Mouse (Mus musculus) stomach, embryonic 15.5 days (tissue): ENCODE measurements at regions not wholly inside any gene's neighbourhood (a gene's known extent, or its start where the extent isn't known, plus 50 kb on each side); places are given as distances from the start of the nearest gene placed in this dataset.

Source experiments
- ATAC-seq: fragments of 200-750 bp; cut with Nextera tagmentation; 2 replicates; pipeline ENCODE4 v1.8.0; 2017; ENCODE audit warnings: low read depth, moderate number of reproducible peaks, moderate TSS enrichment; ENCODE audit not compliant: insufficient read depth, low FRiP score
- H3K27ac ChIP-seq: fragments of 300-500 bp; sonication (generic); 2 replicates; pipeline ENCODE4 v1.5.1; 2015; ENCODE audit warnings: mild to moderate bottlenecking, inconsistent platforms
- H3K27me3 ChIP-seq: fragments of 300-500 bp; sonication (generic); replicated peaks from 2 replicates; pipeline ENCODE4 v1.6.1; 2015; ENCODE audit warnings: inconsistent platforms
- H3K36me3 ChIP-seq: fragments of 300-500 bp; sonication (generic); 2 replicates; pipeline ENCODE4 v1.6.1; 2015; ENCODE audit warnings: inconsistent platforms
- H3K4me1 ChIP-seq: fragments of 300-500 bp; sonication (generic); 2 replicates; pipeline ENCODE4 v1.6.1; 2015; ENCODE audit warnings: inconsistent platforms
- H3K4me2 ChIP-seq: fragments of 300-500 bp; sonication (generic); 2 replicates; pipeline ENCODE4 v1.6.1; 2015; ENCODE audit warnings: mild to moderate bottlenecking, inconsistent platforms
- H3K4me3 ChIP-seq: fragments of 300-500 bp; sonication (generic); replicated peaks from 2 replicates; pipeline ENCODE4 v1.5.1; 2015; ENCODE audit warnings: inconsistent platforms
- H3K9ac ChIP-seq: fragments of 300-500 bp; sonication (generic); 2 replicates; pipeline ENCODE4 v1.6.1; 2015; ENCODE audit warnings: inconsistent platforms
- H3K9me3 ChIP-seq: fragments of 300-500 bp; sonication (generic); 2 replicates; pipeline ENCODE4 v1.6.1; 2016; ENCODE audit warnings: inconsistent platforms
- WGBS: fragments of 180-500 bp; shearing (Covaris S2); methylation state at CpG from one replicate; pipeline ENCODE4 v1.1.7; 2015; 5-methylcytosine and 5-hydroxymethylcytosine counted together

DNA sequence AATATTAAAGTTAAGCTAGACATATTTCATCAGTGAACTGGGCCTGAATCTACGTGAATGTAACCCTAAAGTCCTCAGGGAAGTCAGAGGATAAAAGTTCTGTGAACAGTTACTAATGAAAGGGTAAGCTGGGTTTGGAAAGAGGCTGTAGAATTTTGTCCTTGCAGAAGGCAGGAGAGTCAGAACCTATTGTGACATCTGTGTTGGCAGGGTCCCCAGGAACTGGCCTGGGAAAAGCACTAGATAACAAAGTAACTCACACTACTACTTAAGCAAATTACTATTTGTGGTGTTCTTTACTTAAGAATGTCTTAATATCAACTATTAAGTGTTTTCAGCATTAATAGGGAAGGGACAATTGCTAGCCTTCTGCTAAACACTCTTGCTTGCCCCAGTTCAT, 320.5 kb downstream of the Fam198b start:
- ATAC-seq: no peak
- H3K36me3 ChIP-seq: no peaks in the 10 kb centered on the region
- H3K4me2 ChIP-seq: no peak overlapping the region
- WGBS: 78% methylated on average over 1 of the region's 1 CpGs
- H3K4me1 ChIP-seq: no peaks in the 10 kb centered on the region
- no peaks in the 10 kb centered on the region for H3K9me3 ChIP-seq
- no peaks in the 10 kb centered on the region for H3K27me3 ChIP-seq
- no peak overlapping the region for H3K9ac ChIP-seq
- no peak overlapping the region for H3K4me3 ChIP-seq
- H3K27ac ChIP-seq: no peak overlapping the region

- no peak for ATAC-seq
- Histone ChIP-seq H3K27me3 (no peaks in the 10 kb centered on the region), H3K9me3 (no peaks in the 10 kb centered on the region), H3K4me2 (no peak overlapping the region), H3K27ac (no peak overlapping the region), H3K4me1 (no peaks in the 10 kb centered on the region), H3K9ac (no peak overlapping the region), H3K36me3 (no peaks in the 10 kb centered on the region), H3K4me3 (no peak overlapping the region)
- 71% methylated on average over 6 of the region's 6 CpGs for WGBS
Measured at GRCm38 (mm10) chr3:80205351-80205750, 321.0 kb downstream of the Fam198b start.

DNA sequence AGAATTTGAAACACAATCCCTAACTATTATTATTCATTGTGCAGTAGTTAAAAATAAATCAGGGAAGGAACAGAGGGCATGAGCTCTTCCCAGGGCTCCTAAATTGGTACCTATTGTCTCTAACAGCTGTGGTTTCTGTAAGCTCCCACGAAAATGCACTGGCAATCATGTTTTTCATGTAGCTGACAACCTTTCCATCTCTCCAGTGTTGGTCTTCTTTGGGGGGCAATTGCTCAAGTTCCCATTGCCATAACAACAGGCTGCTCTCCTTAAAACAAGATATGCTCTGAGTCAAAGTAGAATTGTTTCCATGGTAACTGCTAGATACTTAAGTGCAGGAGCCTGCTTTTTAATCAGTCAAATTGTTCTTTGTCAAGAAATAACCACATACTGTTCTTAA, 322.7 kb downstream of the Fam198b start:
- Histone ChIP-seq H3K4me2 (no peak overlapping the region), H3K9me3 (no peaks in the 10 kb centered on the region), H3K27ac (no peak overlapping the region), H3K36me3 (no peaks in the 10 kb centered on the region), H3K27me3 (no peaks in the 10 kb centered on the region), H3K9ac (no peak overlapping the region), H3K4me1 (no peaks in the 10 kb centered on the region), H3K4me3 (no peak overlapping the region)
- no peak for ATAC-seq
- WGBS: 38% methylated on average over 1 of the region's 1 CpGs

DNA sequence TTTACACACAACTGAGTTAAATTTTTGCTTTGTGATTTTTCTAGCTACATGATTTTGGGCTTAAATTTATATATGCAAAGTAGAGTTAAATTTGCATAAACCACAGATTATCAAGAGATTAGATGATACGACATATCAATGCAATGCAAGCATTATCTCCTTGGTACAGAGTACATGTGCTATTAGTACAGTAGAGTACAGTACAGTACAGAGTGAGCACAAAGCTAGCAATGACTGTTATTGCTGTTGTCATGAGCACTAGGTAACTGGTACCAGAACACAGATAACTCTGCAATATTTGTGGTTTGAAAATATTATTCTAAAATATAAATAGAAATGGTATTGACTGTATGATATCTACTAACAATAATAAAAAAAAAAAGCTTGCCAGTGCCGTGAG, 323.7 kb downstream of the Fam198b start:
- Histone ChIP-seq H3K27me3 (no peaks in the 10 kb centered on the region), H3K4me1 (no peaks in the 10 kb centered on the region), H3K4me3 (no peak overlapping the region), H3K4me2 (no peak overlapping the region), H3K36me3 (no peaks in the 10 kb centered on the region), H3K9ac (no peak overlapping the region), H3K27ac (no peak overlapping the region), H3K9me3 (no peaks in the 10 kb centered on the region)
- ATAC-seq: no peak
- 80% methylated on average over 2 of the region's 2 CpGs for WGBS

DNA sequence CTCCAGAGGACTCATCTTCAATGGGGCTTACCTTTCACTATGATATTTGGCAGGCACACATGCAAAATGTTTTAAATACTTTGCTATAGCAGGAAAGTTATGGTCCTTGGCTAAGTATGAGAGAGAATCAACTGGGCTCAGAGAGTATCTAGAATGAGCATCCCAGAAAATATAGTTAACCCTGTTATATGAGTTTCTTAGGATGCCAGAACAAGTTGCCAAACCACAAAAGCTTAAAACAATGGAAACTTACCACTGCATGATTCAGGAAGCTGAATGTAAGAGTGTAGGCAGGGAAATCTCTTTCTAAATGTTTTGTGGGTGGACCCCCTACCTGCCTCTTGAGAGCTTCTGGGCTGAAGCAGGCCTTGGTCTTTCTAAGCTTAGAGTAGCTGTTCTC, 325.3 kb downstream of the Fam198b start:
- H3K4me3 ChIP-seq: no peak overlapping the region
- no peaks in the 10 kb centered on the region for H3K27me3 ChIP-seq
- ATAC-seq: no peak
- H3K9ac ChIP-seq: no peak overlapping the region
- no peak overlapping the region for H3K27ac ChIP-seq
- no peak overlapping the region for H3K4me2 ChIP-seq
- no peaks in the 10 kb centered on the region for H3K9me3 ChIP-seq
- H3K36me3 ChIP-seq: no peaks in the 10 kb centered on the region
- no peaks in the 10 kb centered on the region for H3K4me1 ChIP-seq

DNA sequence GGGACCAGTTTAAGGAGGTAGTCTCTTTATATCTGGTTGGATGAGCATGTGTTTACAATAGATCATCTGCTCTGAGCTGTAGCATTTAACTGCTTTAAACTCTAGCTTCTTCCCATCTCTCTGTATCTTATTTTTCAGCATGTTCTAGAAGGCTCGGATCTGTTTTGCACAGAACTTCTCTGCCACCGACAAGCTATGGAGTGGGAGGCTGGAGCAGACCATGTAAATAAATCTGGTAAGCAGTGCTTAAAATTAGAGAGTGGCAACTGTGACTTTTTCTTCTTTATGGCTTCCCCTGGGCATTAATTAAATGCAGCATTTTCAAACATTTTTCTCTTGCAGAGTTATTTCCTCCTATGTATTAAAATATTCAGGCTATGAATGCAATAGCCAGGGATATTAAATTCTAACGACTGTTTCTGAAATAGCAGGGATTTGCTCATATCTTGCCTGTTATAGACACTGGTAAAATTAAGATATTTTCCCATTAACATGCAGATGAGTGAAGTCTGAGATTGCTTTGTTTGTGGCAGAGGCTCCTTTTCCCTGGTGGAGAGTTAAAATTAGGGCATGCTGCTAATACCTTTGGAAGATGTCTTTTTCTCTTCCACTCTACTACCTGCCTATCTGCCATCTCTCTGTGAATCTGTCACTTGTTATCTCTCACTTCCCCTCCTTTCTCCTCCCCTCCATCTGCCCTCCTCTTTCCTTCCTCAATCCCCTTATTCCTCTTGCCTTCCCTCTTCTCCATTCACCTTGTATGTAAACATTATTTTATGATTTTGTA, 327.2 kb downstream of the Fam198b start:
- H3K4me3 ChIP-seq: no peak overlapping the region
- H3K4me2 ChIP-seq: no peak overlapping the region
- no peaks in the 10 kb centered on the region for H3K27me3 ChIP-seq
- H3K9me3 ChIP-seq: no peaks in the 10 kb centered on the region
- H3K9ac ChIP-seq: no peak overlapping the region
- no peaks in the 10 kb centered on the region for H3K4me1 ChIP-seq
- no peaks in the 10 kb centered on the region for H3K36me3 ChIP-seq
- 45% methylated on average over 3 of the region's 3 CpGs for WGBS
- H3K27ac ChIP-seq: no peak overlapping the region
- ATAC-seq: no peak

DNA sequence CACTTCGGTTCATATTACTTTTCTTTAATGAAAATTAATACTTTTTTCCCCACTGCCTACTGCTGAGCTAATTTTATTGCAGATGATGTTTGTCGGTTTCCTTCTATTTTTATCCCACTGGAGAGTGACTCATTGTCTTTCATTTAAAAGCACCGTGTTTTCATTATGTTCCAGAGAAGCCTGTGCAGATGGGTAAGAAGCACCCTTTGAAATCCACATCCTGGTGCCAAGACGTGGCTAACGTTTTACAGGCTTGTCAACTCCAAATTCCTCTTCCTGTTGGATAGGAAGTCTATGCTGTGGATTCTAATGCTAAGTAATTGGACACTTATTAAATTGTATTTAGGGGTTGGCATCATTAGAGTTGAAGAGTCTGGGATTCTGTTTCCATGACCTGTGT, 364.3 kb downstream of the Fam198b start:
- Histone ChIP-seq H3K9ac (no peak overlapping the region), H3K9me3 (no peaks in the 10 kb centered on the region), H3K36me3 (no peaks in the 10 kb centered on the region), H3K4me2 (no peak overlapping the region), H3K27ac (no peak overlapping the region), H3K27me3 (no peaks in the 10 kb centered on the region), H3K4me3 (no peak overlapping the region), H3K4me1 (no peaks in the 10 kb centered on the region)
- ATAC-seq: no peak
- 50% methylated on average over 5 of the region's 5 CpGs for WGBS

DNA sequence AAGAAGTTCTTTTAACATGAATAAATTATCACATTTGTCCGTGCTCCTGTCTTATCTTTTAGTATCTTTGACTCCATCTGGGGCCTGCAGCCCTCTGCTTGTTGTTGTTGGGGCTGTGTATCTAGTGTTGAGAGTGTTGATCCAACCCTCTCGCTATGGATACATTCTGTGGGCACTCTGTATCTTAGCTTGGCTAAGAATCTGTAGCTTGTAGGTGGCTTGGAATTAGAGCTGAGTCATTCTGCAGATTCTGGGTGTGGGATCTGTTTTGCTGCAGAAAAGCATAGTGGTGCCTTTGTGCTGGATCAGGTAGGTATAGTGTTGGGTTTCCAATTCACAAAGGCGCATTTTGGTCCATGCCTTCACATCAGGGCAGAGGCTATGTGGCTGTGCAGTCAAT, 365.6 kb downstream of the Fam198b start:
- Histone ChIP-seq H3K4me1 (no peaks in the 10 kb centered on the region), H3K4me2 (no peak overlapping the region), H3K9ac (no peak overlapping the region), H3K4me3 (no peak overlapping the region), H3K9me3 (no peaks in the 10 kb centered on the region), H3K27me3 (no peaks in the 10 kb centered on the region), H3K27ac (no peak overlapping the region), H3K36me3 (no peaks in the 10 kb centered on the region)
- 66% methylated on average over 3 of the region's 3 CpGs for WGBS
- no peak for ATAC-seq

- ATAC-seq: no peak
- no peak overlapping the region for H3K4me2 ChIP-seq
- H3K9me3 ChIP-seq: no peaks in the 10 kb centered on the region
- H3K4me1 ChIP-seq: no peaks in the 10 kb centered on the region
- H3K4me3 ChIP-seq: no peak overlapping the region
- H3K36me3 ChIP-seq: no peaks in the 10 kb centered on the region
- no peaks in the 10 kb centered on the region for H3K27me3 ChIP-seq
- H3K27ac ChIP-seq: no peak overlapping the region
- WGBS: 79% methylated on average over 3 of the region's 3 CpGs
- no peak overlapping the region for H3K9ac ChIP-seq
Measured at GRCm38 (mm10) chr3:80255304-80255703, 371.0 kb downstream of the Fam198b start.

DNA sequence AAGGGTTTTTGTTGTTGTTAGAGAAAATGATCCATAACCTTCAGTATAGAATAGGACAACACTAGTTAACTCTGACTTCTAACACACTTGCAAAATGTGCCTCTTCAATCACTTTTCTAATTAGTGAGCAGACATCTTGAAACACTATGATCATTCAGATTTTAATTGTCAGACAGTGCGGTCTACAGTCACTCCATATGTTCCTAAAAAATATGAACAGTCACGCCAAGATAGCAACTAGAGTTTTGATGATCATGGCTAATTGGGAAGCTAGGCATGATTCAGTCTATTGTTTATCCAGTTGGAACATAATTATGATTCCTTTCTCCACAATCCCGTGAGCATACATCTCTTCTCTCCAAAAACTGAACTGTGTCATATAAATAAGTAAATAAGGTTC, 372.1 kb downstream of the Fam198b start:
- no peak overlapping the region for H3K4me3 ChIP-seq
- no peaks in the 10 kb centered on the region for H3K36me3 ChIP-seq
- ATAC-seq: no peak
- WGBS: 79% methylated on average over 3 of the region's 3 CpGs
- H3K4me1 ChIP-seq: no peaks in the 10 kb centered on the region
- no peaks in the 10 kb centered on the region for H3K9me3 ChIP-seq
- H3K27me3 ChIP-seq: no peaks in the 10 kb centered on the region
- no peak overlapping the region for H3K9ac ChIP-seq
- H3K4me2 ChIP-seq: no peak overlapping the region
- H3K27ac ChIP-seq: no peak overlapping the region

DNA sequence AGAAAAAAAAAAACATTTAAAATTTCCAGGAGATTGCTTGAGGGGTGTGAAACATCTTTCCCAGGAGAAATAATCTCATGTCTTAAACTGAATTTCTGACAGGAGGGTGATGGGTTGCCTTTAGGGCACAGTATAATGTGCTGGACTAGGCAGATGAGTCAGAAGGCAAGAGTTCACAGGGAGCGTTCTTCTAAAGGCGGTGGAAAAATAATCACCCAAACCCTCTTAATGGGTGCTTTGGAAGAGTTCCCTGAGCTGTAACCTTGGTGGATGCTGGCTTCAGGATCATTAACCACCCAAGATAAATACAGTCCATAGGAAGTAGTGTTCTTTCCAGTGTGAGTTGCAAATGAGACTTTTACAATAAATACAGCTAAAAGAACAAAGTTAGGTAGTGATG, 378.8 kb downstream of the Fam198b start:
- H3K4me2 ChIP-seq: no peak overlapping the region
- no peaks in the 10 kb centered on the region for H3K27me3 ChIP-seq
- no peak for ATAC-seq
- 49% methylated on average over 2 of the region's 2 CpGs for WGBS
- no peak overlapping the region for H3K27ac ChIP-seq
- H3K9me3 ChIP-seq: no peaks in the 10 kb centered on the region
- H3K36me3 ChIP-seq: no peaks in the 10 kb centered on the region
- H3K4me3 ChIP-seq: no peak overlapping the region
- no peaks in the 10 kb centered on the region for H3K4me1 ChIP-seq
- no peak overlapping the region for H3K9ac ChIP-seq

GRCm38 (mm10) chr3:80284656-80285055, 400.3 kb downstream of the Fam198b start:
- WGBS: 68% methylated on average over 1 of the region's 1 CpGs
- H3K9me3 ChIP-seq: no peaks in the 10 kb centered on the region
- ATAC-seq: no peak
- H3K4me1 ChIP-seq: no peaks in the 10 kb centered on the region
- no peak overlapping the region for H3K4me2 ChIP-seq
- no peak overlapping the region for H3K9ac ChIP-seq
- no peak overlapping the region for H3K27ac ChIP-seq
- no peaks in the 10 kb centered on the region for H3K36me3 ChIP-seq
- H3K4me3 ChIP-seq: no peak overlapping the region
- no peaks in the 10 kb centered on the region for H3K27me3 ChIP-seq

GRCm38 (mm10) chr3:80285246-80285645, 400.9 kb downstream of the Fam198b start:
- Histone ChIP-seq H3K9me3 (no peaks in the 10 kb centered on the region), H3K4me1 (no peaks in the 10 kb centered on the region), H3K27ac (no peak overlapping the region), H3K36me3 (no peaks in the 10 kb centered on the region), H3K4me2 (no peak overlapping the region), H3K4me3 (no peak overlapping the region), H3K9ac (no peak overlapping the region), H3K27me3 (no peaks in the 10 kb centered on the region)
- ATAC-seq: no peak
- 70% methylated on average over 3 of the region's 3 CpGs for WGBS
